Mouse (Mus musculus): ENCODE results near the gene Speer4c. TPM values are rescaled to one million over a fixed set of nuclear protein-coding genes. Genes with fewer than 3 reads are reported as not detected.
"Not testable (repeated sequence)": the region's sequence is repeated elsewhere in the genome, so short reads cannot be mapped to it uniquely, and the experiment has no call there.

Gene Speer4c
- polyA plus RNA-seq (2014; fragmentation: Nextera tagmentation; extraction: Ambion mirVana) = not detected in 2 replicates

DNA sequence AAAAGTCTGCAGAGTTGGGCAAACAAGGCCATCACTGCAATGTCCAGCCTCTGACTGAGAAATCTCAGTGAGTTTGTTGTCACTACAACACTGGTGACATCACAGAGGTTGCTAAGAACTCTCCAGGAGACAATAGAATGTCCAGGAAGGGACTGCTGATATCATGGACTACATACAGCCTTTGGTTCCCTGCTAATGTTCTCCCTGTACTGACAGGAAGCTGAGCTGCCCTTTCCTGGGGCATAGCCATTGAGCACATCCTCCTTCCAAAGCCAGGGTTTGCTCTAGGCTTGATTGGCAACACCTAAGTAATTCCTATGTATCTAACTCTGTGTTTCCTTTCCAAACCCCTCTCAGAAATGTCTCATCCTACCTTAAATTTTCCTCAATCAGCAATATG is at the start of gene Speer4c:
TSS of gene Speer4c (minus strand) at position 101 of the 400 bp plus-strand sequence.
- H3K4me1 ChIP-seq (ENCODE audit: insufficient read depth); DNase-seq; H3K9me3 ChIP-seq (ENCODE audit: low read depth, low read length); H3K4me2 ChIP-seq; H3K9ac ChIP-seq; H3K27me3 ChIP-seq (ENCODE audit: insufficient read depth, low read length); H3K4me3 ChIP-seq (ENCODE audit: low read depth, low read length); H3K36me3 ChIP-seq (ENCODE audit: insufficient read depth); ATAC-seq (ENCODE audit: insufficient read depth); H3K27ac ChIP-seq (ENCODE audit: low read depth): not testable (repeated sequence)

DNA sequence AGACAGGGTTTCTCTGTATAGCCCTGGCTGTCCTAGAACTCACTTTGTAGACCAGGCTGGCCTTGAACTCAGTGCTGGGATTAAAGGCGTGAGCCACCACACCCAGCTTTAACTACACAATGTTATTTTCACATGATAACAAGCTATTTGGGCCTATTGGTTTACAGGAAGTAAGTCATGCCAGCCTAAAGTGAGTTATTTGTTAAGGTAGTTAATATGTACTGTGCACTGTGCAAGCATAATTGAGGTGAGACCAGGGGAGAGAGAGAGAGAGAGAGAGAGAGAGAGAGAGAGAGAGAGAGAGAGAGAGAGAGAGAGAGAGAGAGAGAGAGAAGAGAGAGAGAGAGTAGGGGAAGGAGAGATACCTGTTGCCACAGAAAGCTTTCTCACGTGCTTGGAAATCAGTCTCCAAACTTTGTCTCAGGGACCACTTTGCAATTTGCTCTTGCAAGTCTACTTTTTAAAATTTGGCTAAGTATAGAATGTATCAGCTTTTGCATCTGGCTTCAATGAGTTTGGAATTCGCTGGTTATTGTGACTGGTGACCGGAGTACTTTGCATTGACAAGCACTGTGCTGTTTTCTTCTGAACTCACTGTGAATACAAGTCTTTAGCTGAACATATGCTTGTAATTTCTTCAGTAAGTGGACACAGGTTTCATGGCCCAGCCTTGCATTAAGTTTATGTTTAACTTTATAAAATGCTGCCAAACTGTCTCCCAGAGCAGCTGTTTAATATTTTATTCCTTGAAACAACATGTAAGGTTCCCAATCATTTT is 33.6 kb upstream of the Speer4c start:
- Histone ChIP-seq H3K9me3 (ENCODE audit: low read depth, low read length) (no peaks in the 10 kb centered on the region), H3K9ac (no peak overlapping the region), H3K4me3 (ENCODE audit: low read depth, low read length) (no peak overlapping the region), H3K27ac (ENCODE audit: low read depth) (no peak overlapping the region), H3K4me1 (ENCODE audit: insufficient read depth) (no peaks in the 10 kb centered on the region), H3K27me3 (ENCODE audit: insufficient read depth, low read length) (no peaks in the 10 kb centered on the region), H3K36me3 (ENCODE audit: insufficient read depth) (no peaks in the 10 kb centered on the region), H3K4me2 (no peak overlapping the region)
- no peak for TF ChIP-seq CTCF (IDR thresholded peaks at IDR 0.05; ENCODE audit: low read depth)
- no peak for ATAC-seq (ENCODE audit: insufficient read depth)
- DNase-seq = no peak
- 78% methylated on average over 4 of the region's 4 CpGs for WGBS

DNA sequence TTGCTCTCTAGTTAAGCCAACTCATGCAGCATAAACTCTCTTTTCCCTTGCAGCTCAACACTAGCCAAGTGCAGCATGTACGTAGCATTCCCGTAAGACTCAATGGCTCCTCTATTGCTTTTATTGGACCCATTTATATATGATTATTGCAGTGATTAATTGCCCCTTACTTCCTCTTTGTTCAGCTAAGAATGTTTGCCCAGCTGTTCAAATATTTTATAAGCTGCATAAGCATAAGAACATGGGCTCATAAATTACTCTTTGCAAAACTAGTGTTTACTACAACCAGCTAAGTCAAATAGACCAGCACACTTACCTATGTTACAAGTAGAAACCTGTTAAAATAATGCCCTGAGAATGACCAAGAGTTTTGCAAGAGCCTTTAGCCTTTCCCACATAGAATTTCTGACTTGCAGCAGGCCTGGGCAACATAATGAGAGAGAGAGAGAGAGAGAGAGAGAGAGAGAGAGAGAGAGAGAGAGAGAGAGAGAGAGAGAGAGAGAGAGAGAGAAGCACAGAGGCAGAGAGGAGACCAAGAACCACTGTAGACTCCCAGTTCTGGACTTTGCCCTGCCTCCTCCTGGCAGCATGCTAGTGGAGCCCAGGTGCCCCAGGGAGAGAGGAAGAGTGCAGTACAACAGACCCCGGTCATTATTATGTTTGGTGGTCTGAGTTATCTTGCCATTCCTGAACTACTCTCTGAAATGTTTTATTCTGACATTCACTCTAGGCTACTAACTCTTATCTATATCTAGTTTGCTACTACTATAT is 20.2 kb upstream of the Speer4c start:
- H3K36me3 ChIP-seq (ENCODE audit: insufficient read depth) = no peaks in the 10 kb centered on the region
- ATAC-seq (ENCODE audit: insufficient read depth) = peak; percentile 75

DNA sequence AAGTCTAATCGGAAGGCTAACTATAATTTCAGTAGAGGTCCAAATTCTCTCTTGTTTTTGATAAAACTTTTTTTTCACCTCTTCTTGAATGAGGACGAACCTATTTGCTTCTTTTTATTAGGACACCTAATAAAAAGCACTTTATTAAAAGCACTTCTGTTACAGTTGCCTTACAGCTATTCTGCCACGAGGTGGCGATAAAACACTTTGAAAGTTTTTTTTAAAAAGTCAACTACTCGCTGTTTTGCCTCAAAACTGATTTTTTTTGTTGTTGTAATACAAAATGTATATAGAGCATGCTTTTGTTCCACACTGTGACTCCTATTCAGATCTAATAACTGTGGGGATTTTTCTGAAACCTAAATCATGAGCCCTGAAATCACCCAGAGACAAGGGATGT is 11.2 kb downstream of the Speer4c start:
- H3K4me1 ChIP-seq (ENCODE audit: insufficient read depth); H3K9me3 ChIP-seq (ENCODE audit: low read depth, low read length); H3K4me3 ChIP-seq (ENCODE audit: low read depth, low read length); ATAC-seq (ENCODE audit: insufficient read depth); H3K9ac ChIP-seq; H3K27ac ChIP-seq (ENCODE audit: low read depth); H3K4me2 ChIP-seq; H3K36me3 ChIP-seq (ENCODE audit: insufficient read depth); H3K27me3 ChIP-seq (ENCODE audit: insufficient read depth, low read length): not testable (repeated sequence)
- 22% methylated on average over 5 of the region's 5 CpGs for WGBS
- peak; percentile 33 for DNase-seq
- peak; percentile 25; the same call in 1 of the 2 replicates for TF ChIP-seq CTCF (IDR thresholded peaks at IDR 0.05; ENCODE audit: low read depth)

More for the DNA sequence above, 20.2 kb upstream of the Speer4c start:
- WGBS = 62% methylated on average over 3 of the region's 3 CpGs
- no peak overlapping the region for H3K4me2 ChIP-seq
- no peak overlapping the region for H3K27ac ChIP-seq (ENCODE audit: low read depth)
- H3K9ac ChIP-seq = no peak overlapping the region
- no peaks in the 10 kb centered on the region for H3K4me1 ChIP-seq (ENCODE audit: insufficient read depth)
- no peak for TF ChIP-seq CTCF (IDR thresholded peaks at IDR 0.05; ENCODE audit: low read depth)
- H3K4me3 ChIP-seq (ENCODE audit: low read depth, low read length) = no peak overlapping the region
- no peaks in the 10 kb centered on the region for H3K9me3 ChIP-seq (ENCODE audit: low read depth, low read length)
- H3K27me3 ChIP-seq (ENCODE audit: insufficient read depth, low read length) = no peaks in the 10 kb centered on the region
- peak; percentile 27 for DNase-seq

DNA sequence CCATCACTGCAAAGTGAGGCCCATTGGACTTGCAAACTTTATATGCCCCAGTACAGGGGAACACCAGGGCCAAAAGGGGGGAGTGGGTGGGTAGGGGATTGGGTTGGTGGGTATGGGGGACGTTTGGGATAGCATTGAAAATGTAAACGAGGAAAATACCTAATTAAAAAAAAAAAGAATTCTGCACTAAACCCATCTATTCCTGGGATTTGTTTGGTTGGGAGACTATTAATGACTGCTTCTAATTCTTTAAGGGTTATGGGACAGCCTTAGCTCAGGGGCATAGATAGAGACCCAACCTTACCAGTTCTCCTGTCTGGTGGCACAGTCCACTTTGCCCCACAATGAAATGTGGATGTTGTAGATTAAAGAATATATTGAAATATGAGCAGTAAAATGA is 16.4 kb downstream of the Speer4c start:
- WGBS = 35% methylated on average over 2 of the region's 2 CpGs
- ATAC-seq (ENCODE audit: insufficient read depth); H3K9ac ChIP-seq; H3K27ac ChIP-seq (ENCODE audit: low read depth); DNase-seq; H3K4me3 ChIP-seq (ENCODE audit: low read depth, low read length); H3K36me3 ChIP-seq (ENCODE audit: insufficient read depth); H3K4me1 ChIP-seq (ENCODE audit: insufficient read depth); H3K27me3 ChIP-seq (ENCODE audit: insufficient read depth, low read length); H3K4me2 ChIP-seq; H3K9me3 ChIP-seq (ENCODE audit: low read depth, low read length): not testable (repeated sequence)

DNA sequence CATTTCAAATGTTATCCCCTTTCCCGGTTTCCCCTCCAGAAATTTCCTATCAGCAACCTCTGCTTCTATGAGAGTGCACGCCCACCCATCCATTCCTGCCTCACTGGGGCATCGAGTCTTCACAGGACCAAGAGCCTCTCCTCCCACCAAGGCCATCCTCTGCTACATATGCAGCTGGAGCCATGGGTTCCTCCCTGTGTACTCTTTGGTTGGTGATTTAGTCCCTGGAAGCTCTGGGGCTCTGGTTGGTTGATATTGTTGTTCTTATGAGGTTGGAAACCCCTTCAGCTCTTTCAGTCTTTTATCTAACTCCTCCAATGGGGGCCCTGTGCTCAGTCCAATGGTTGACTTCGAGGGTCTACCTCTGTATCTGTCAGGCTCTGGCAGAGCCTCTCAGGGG is 22.2 kb downstream of the Speer4c start:
- not testable (repeated sequence) for H3K36me3 ChIP-seq (ENCODE audit: insufficient read depth); H3K9ac ChIP-seq; DNase-seq; H3K4me3 ChIP-seq (ENCODE audit: low read depth, low read length); H3K27me3 ChIP-seq (ENCODE audit: insufficient read depth, low read length); H3K4me2 ChIP-seq; H3K9me3 ChIP-seq (ENCODE audit: low read depth, low read length); H3K27ac ChIP-seq (ENCODE audit: low read depth); ATAC-seq (ENCODE audit: insufficient read depth); H3K4me1 ChIP-seq (ENCODE audit: insufficient read depth)
- 72% methylated on average over 4 of the region's 4 CpGs for WGBS

GRCm38 (mm10) chr5:15690822-15691221 is 23.2 kb downstream of the Speer4c start:
- not testable (repeated sequence) for H3K9ac ChIP-seq; ATAC-seq (ENCODE audit: insufficient read depth); H3K27me3 ChIP-seq (ENCODE audit: insufficient read depth, low read length); H3K4me2 ChIP-seq; H3K4me1 ChIP-seq (ENCODE audit: insufficient read depth); H3K4me3 ChIP-seq (ENCODE audit: low read depth, low read length); H3K27ac ChIP-seq (ENCODE audit: low read depth); H3K36me3 ChIP-seq (ENCODE audit: insufficient read depth); H3K9me3 ChIP-seq (ENCODE audit: low read depth, low read length)
- 75% methylated on average over 4 of the region's 4 CpGs for WGBS
- DNase-seq = peak; percentile 9

DNA sequence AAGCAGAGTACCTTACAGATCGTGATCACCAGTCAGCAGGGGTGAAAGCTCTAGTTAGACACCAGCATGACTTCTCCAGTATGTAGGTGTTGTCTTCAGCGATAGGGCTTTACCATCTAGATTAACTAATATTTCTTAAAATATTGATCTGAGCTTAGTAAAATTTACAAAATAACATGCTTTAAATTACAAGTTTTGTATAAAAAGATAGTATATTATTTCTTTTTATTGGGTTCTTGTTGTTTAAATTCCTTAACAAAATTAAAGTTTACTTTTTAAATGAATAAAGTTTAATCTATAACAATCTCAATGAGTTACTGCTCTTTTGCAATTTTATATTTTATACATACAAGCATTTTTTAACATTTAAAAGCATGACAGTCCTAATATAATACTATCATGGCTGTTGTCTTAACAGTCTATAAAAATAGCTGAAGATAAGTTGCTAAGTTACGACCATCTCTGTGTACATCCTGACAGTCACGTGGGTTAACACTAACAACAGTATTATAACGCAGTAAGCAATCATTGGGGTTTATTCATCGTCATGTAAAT is 24.3 kb downstream of the Speer4c start:
- H3K4me2 ChIP-seq; H3K36me3 ChIP-seq (ENCODE audit: insufficient read depth); H3K4me1 ChIP-seq (ENCODE audit: insufficient read depth); H3K27ac ChIP-seq (ENCODE audit: low read depth); H3K27me3 ChIP-seq (ENCODE audit: insufficient read depth, low read length); H3K9ac ChIP-seq; H3K4me3 ChIP-seq (ENCODE audit: low read depth, low read length); DNase-seq: not testable (repeated sequence)
- 68% methylated on average over 6 of the region's 6 CpGs for WGBS
- peaks cover 12% of the 10 kb centered on the region; the same call in 1 of the 2 replicates for H3K9me3 ChIP-seq (ENCODE audit: low read depth, low read length)
- ATAC-seq (ENCODE audit: insufficient read depth) = peak; percentile 78

GRCm38 (mm10) chr5:15688874-15689658 is 25.0 kb downstream of the Speer4c start:
- not testable (repeated sequence) for DNase-seq; H3K27ac ChIP-seq (ENCODE audit: low read depth); H3K4me1 ChIP-seq (ENCODE audit: insufficient read depth); H3K4me2 ChIP-seq; H3K9ac ChIP-seq; H3K36me3 ChIP-seq (ENCODE audit: insufficient read depth); H3K27me3 ChIP-seq (ENCODE audit: insufficient read depth, low read length); H3K4me3 ChIP-seq (ENCODE audit: low read depth, low read length)
- ATAC-seq (ENCODE audit: insufficient read depth) = peak; percentile 65
- WGBS = 57% methylated on average over 4 of the region's 4 CpGs
- peaks cover 12% of the 10 kb centered on the region; the same call in 1 of the 2 replicates for H3K9me3 ChIP-seq (ENCODE audit: low read depth, low read length)
